Mouse (Mus musculus): ENCODE results near the gene Tcea3. TPM values are rescaled to one million over a fixed set of nuclear protein-coding genes. Genes with fewer than 3 reads are reported as not detected.

Gene Tcea3
- polyA plus RNA-seq, 1 experiment: 1.8 TPM

DNA sequence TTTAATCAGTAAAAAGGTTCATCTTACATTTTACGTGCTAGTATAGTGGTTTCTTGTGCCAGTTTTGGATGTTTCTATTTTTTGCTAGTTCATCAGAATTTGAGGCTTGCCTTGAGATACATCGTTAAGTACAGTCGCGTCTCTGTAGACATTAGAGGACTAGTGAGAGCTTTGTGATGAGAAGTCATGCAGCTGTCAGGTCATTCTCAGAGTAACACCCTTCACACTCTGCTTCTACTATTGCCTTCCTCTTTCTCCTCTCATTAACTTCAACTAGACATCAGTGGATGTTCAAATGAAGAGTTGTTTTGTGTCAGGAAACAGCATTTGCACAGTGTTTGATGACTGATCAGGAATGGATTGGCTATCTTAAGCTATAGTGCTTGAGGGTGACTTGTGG is 65.1 kb downstream of the Tcea3 start:
- WGBS: 6% methylated on average over 4 of the region's 4 CpGs
- H3K4me1 ChIP-seq (replicated peaks; ENCODE audit: control insufficient read depth, insufficient read depth, low read length): peaks cover 4% of the 10 kb centered on the region
- H3K27me3 ChIP-seq (ENCODE audit: control insufficient read depth, insufficient read depth, low read length): no peaks in the 10 kb centered on the region
- TF ChIP-seq POLR2A (IDR thresholded peaks at IDR 0.05; ENCODE audit: control insufficient read depth, extremely low read depth, insufficient read depth, low read length, poor library complexity) (no peak), CTCF (IDR thresholded peaks at IDR 0.05; ENCODE audit: borderline replicate concordance, control insufficient read depth, extremely low read depth, insufficient read depth, low read length, poor library complexity) (no peak)
- no peak overlapping the region for H3K4me3 ChIP-seq (ENCODE audit: control insufficient read depth, insufficient read depth, low read length)
- no peak overlapping the region for H3K27ac ChIP-seq (ENCODE audit: control insufficient read depth, insufficient read depth, low read length)
- H3K36me3 ChIP-seq (ENCODE audit: control insufficient read depth, insufficient read depth, low read length): peaks cover 13% of the 10 kb centered on the region
- no peak for DNase-seq

DNA sequence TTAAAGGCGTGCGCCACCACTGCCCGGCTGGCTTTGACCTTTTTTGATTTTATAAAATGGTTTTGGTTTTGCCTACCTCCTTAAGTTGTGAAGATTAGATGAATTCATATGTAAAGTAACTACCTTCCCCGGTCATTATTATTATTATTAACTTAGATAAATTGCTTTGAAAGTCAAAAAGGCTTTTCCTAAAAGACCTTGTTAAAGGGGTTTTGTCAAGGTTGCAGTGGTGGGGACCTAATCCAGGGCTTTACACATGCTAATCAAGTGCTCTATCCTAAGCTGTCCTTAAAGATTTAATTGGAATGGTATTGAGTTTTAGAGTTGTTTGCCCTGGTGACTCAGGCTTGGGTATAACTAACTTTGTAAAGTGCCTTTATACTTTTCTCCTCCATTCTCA is 70.1 kb downstream of the Tcea3 start:
- no peaks in the 10 kb centered on the region for H3K27me3 ChIP-seq (ENCODE audit: control insufficient read depth, insufficient read depth, low read length)
- no peak overlapping the region for H3K4me3 ChIP-seq (ENCODE audit: control insufficient read depth, insufficient read depth, low read length)
- H3K4me1 ChIP-seq (replicated peaks; ENCODE audit: control insufficient read depth, insufficient read depth, low read length): no peaks in the 10 kb centered on the region
- no peak for DNase-seq
- over 99% methylated on average over 4 of the region's 4 CpGs for WGBS
- H3K27ac ChIP-seq (ENCODE audit: control insufficient read depth, insufficient read depth, low read length): no peak overlapping the region
- peaks cover 61% of the 10 kb centered on the region for H3K36me3 ChIP-seq (ENCODE audit: control insufficient read depth, insufficient read depth, low read length)
- TF ChIP-seq POLR2A (IDR thresholded peaks at IDR 0.05; ENCODE audit: control insufficient read depth, extremely low read depth, insufficient read depth, low read length, poor library complexity) (no peak), CTCF (IDR thresholded peaks at IDR 0.05; ENCODE audit: borderline replicate concordance, control insufficient read depth, extremely low read depth, insufficient read depth, low read length, poor library complexity) (no peak)

DNA sequence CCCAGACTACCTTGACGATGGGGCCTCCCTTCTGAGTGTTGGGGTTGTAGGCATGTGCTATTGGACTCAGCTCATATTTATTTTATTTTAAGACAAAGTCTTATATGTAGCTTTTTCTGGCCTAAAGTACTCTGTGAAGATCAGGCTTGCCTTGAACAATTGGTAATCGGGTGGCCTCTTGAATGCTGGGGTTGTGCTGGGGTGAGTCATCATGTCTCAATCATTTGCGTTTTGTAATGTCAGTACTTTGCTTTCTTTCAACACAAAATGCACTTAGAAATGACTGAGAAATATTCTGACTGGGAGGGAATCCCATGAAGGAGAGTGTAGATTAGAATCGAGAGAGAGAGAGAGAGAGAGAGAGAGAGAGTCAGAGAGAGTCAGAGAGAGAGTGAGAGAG is 72.5 kb downstream of the Tcea3 start:
- TF ChIP-seq POLR2A (IDR thresholded peaks at IDR 0.05; ENCODE audit: control insufficient read depth, extremely low read depth, insufficient read depth, low read length, poor library complexity) (no peak), CTCF (IDR thresholded peaks at IDR 0.05; ENCODE audit: borderline replicate concordance, control insufficient read depth, extremely low read depth, insufficient read depth, low read length, poor library complexity) (no peak)
- DNase-seq: no peak
- no peaks in the 10 kb centered on the region for H3K4me1 ChIP-seq (replicated peaks; ENCODE audit: control insufficient read depth, insufficient read depth, low read length)
- no peak overlapping the region for H3K4me3 ChIP-seq (ENCODE audit: control insufficient read depth, insufficient read depth, low read length)
- WGBS: 92% methylated on average over 4 of the region's 4 CpGs
- no peak overlapping the region for H3K27ac ChIP-seq (ENCODE audit: control insufficient read depth, insufficient read depth, low read length)
- H3K27me3 ChIP-seq (ENCODE audit: control insufficient read depth, insufficient read depth, low read length): no peaks in the 10 kb centered on the region
- peaks cover 78% of the 10 kb centered on the region for H3K36me3 ChIP-seq (ENCODE audit: control insufficient read depth, insufficient read depth, low read length)

DNA sequence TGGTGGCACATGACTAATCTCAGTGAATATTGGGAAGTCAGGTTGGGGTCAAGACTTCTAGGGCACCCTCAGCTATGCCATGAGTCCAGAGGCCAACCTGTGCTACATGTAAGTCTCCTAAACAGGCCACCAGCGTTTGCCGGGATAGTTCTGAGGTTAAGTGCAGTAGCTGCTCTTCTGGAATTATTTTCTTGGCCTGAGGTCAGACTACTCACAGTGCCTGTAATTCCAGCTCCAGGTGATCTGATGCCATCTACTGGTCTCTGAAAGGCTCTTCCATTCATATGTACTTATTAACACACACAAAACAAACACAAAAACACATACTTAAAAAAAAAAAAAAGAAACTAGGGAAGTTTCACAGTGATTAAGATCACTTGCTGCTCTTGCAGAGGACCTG is 76.7 kb downstream of the Tcea3 start:
- TF ChIP-seq CTCF (IDR thresholded peaks at IDR 0.05; ENCODE audit: borderline replicate concordance, control insufficient read depth, extremely low read depth, insufficient read depth, low read length, poor library complexity) (no peak), POLR2A (IDR thresholded peaks at IDR 0.05; ENCODE audit: control insufficient read depth, extremely low read depth, insufficient read depth, low read length, poor library complexity) (no peak)
- H3K4me1 ChIP-seq (replicated peaks; ENCODE audit: control insufficient read depth, insufficient read depth, low read length): no peaks in the 10 kb centered on the region
- H3K27me3 ChIP-seq (ENCODE audit: control insufficient read depth, insufficient read depth, low read length): no peaks in the 10 kb centered on the region
- WGBS: 84% methylated on average over 2 of the region's 2 CpGs
- H3K36me3 ChIP-seq (ENCODE audit: control insufficient read depth, insufficient read depth, low read length): peaks cover 78% of the 10 kb centered on the region
- no peak overlapping the region for H3K4me3 ChIP-seq (ENCODE audit: control insufficient read depth, insufficient read depth, low read length)
- no peak overlapping the region for H3K27ac ChIP-seq (ENCODE audit: control insufficient read depth, insufficient read depth, low read length)
- no peak for DNase-seq

Other genes starting within 250 kb of the Tcea3 start
- 18.6 and 20.4 TPM in 2 replicates for gene Eloa, start 226.0 kb upstream of the Tcea3 start, polyA plus RNA-seq (2012; rRNA removed)
- gene Rpl11, start 194.3 kb upstream of the Tcea3 start, polyA plus RNA-seq (2012; rRNA removed): 418 and 466 TPM in 2 replicates
- 312 and 357 TPM in 2 replicates for gene Id3, start 104.2 kb upstream of the Tcea3 start, polyA plus RNA-seq (2012; rRNA removed)
- 164 and 208 TPM in 2 replicates for gene E2f2, start 75.3 kb upstream of the Tcea3 start, polyA plus RNA-seq (2012; rRNA removed)
- gene Asap3, start 41.4 kb upstream of the Tcea3 start, polyA plus RNA-seq (2012; rRNA removed): 4.1 and 4.4 TPM in 2 replicates
- gene Zfp46, start 37.0 kb downstream of the Tcea3 start, polyA plus RNA-seq (2012; rRNA removed): 15.6 and 18.7 TPM in 2 replicates
- 21.0 and 21.5 TPM in 2 replicates for gene Hnrnpr, start 63.2 kb downstream of the Tcea3 start, polyA plus RNA-seq (2012; rRNA removed)
- 0.24 and 0.57 TPM in 2 replicates for gene Htr1d, start 175.8 kb downstream of the Tcea3 start, polyA plus RNA-seq (2012; rRNA removed)
- 0.14 and 0.19 TPM in 2 replicates for gene 6030445D17Rik, start 214.5 kb downstream of the Tcea3 start, polyA plus RNA-seq (2012; rRNA removed)
- 4.1 and 5.0 TPM in 2 replicates for gene Luzp1, start 222.0 kb downstream of the Tcea3 start, polyA plus RNA-seq (2012; rRNA removed)

Measured in thymus, adult 2 months (tissue).